15 mouse cellular contexts compared by ENCODE assay signal in genomic region chr6:23837631-23838030, GRCm38 (mm10). TPM values are rescaled to one million over a fixed set of nuclear protein-coding genes. Genes with fewer than 3 reads are reported as not detected.
DNase-seq lines count a peak whose midpoint lies in the region; ATAC-seq lines count a peak whose summit lies in the region.
"Had no signal": no experiment of that assay in that cellular context is flagged by ENCODE, and none has a peak within 500 bp of the region (broad histone marks: within the 10 kb centered on the region; RNA-seq: fewer than 3 reads in every experiment).

No protein-coding gene starts in this region.

- no peaks in the 10 kb centered on the region for H3K9me3 ChIP-seq in hindbrain, embryonic 14.5 days (ENCODE audit: control insufficient read depth, low read length)
- H3K9me3 ChIP-seq in hindbrain, embryonic 11.5 days (ENCODE audit: control insufficient read depth, low read length), result no peaks in the 10 kb centered on the region
- no peaks in the 10 kb centered on the region for H3K9me3 ChIP-seq in lung, embryonic 15.5 days
- H3K9me3 ChIP-seq in neural tube, embryonic 14.5 days (ENCODE audit: control insufficient read depth, low read length), result no peaks in the 10 kb centered on the region
- H3K9me3 ChIP-seq: heart, embryonic 10.5 days had no signal

- no peaks in the 10 kb centered on the region for H3K36me3 ChIP-seq in hindbrain, embryonic 14.5 days (replicated peaks; ENCODE audit: control insufficient read depth, insufficient read depth)
- no peaks in the 10 kb centered on the region for H3K36me3 ChIP-seq in hindbrain, embryonic 11.5 days (ENCODE audit: control insufficient read depth, insufficient read depth, low read length)
- H3K36me3 ChIP-seq in lung, embryonic 15.5 days, result no peaks in the 10 kb centered on the region
- H3K36me3 ChIP-seq in neural tube, embryonic 14.5 days (ENCODE audit: control insufficient read depth, insufficient read depth, low read length), result no peaks in the 10 kb centered on the region
- H3K36me3 ChIP-seq: heart, embryonic 10.5 days had no signal

- ATAC-seq in cerebellum, adult (ENCODE audit: insufficient number of reproducible peaks, low FRiP score, low TSS enrichment), result no peak
- no peak for ATAC-seq in hindbrain, embryonic 14.5 days (ENCODE audit: low FRiP score)
- ATAC-seq in hindbrain, embryonic 11.5 days (ENCODE audit: low FRiP score), result no peak
- ATAC-seq in lung, embryonic 15.5 days (ENCODE audit: borderline replicate concordance, extremely low read depth, low FRiP score, low TSS enrichment), result no peak
- ATAC-seq in neural tube, embryonic 14.5 days (ENCODE audit: low read depth), result no peak

- H3K27ac ChIP-seq in hindbrain, embryonic 14.5 days, result no peak overlapping the region
- no peak overlapping the region for H3K27ac ChIP-seq in hindbrain, embryonic 11.5 days (ENCODE audit: low read depth, low read length)
- no peak overlapping the region for H3K27ac ChIP-seq in lung, embryonic 15.5 days
- H3K27ac ChIP-seq in neural tube, embryonic 14.5 days (ENCODE audit: low read depth, low read length), result no peak overlapping the region
- H3K27ac ChIP-seq: heart, embryonic 10.5 days had no signal

- peak overlapping the region; percentile 94 for H3K4me2 ChIP-seq in hindbrain, embryonic 14.5 days (replicated peaks)
- H3K4me2 ChIP-seq in hindbrain, embryonic 11.5 days (replicated peaks; ENCODE audit: low read depth, low read length), result no peak overlapping the region
- peak overlapping the region; percentile 91 for H3K4me2 ChIP-seq in lung, embryonic 15.5 days
- H3K4me2 ChIP-seq in neural tube, embryonic 14.5 days (ENCODE audit: low read depth, low read length), result peak overlapping the region; percentile 96

- DNase-seq in cerebellum, adult 8-10 months, result peak; percentile 28
- DNase-seq in hindbrain, embryonic 14.5 days (ENCODE audit: low spot score), result no peak
- DNase-seq in hindbrain, embryonic 11.5 days (ENCODE audit: low spot score), result no peak
- no peak for DNase-seq in lung, postnatal 4 days
- DNase-seq in layer of hippocampus, postnatal 25 days (ENCODE audit: extremely low spot score in 1 of 2, low spot score in 1 of 2), result no peak
- DNase-seq: gastrocnemius, postnatal 25 days; heart, postnatal 4 days; kidney, postnatal 10 days; liver, postnatal 0 days; spleen, adult 18-20 months; thymus, postnatal 4 days had no signal

- 97% methylated on average over 7 of the region's 7 CpGs for WGBS in hindbrain, embryonic 14.5 days
- WGBS in hindbrain, embryonic 11.5 days, result 97% methylated on average over 7 of the region's 7 CpGs
- WGBS in lung, embryonic 15.5 days, result 90% methylated on average over 7 of the region's 7 CpGs
- 98% methylated on average over 7 of the region's 7 CpGs for WGBS in neural tube, embryonic 14.5 days

- H3K4me1 ChIP-seq in hindbrain, embryonic 14.5 days (replicated peaks; ENCODE audit: control insufficient read depth, insufficient read depth, low read length), result no peaks in the 10 kb centered on the region
- peaks cover 3% of the 10 kb centered on the region; the same call in 1 of the 2 replicates for H3K4me1 ChIP-seq in hindbrain, embryonic 11.5 days (replicated peaks; ENCODE audit: control insufficient read depth, insufficient read depth, low read length)
- H3K4me1 ChIP-seq in lung, embryonic 15.5 days, result peaks cover 11% of the 10 kb centered on the region; the same call in 1 of the 2 replicates
- H3K4me1 ChIP-seq in neural tube, embryonic 14.5 days (ENCODE audit: control insufficient read depth, insufficient read depth, low read length), result 0 out of 2 replicates have a peak, but pooled peaks cover 6% of the 10 kb centered on the region

- peaks cover 30% of the 10 kb centered on the region for H3K27me3 ChIP-seq in hindbrain, embryonic 14.5 days (ENCODE audit: control insufficient read depth, insufficient read depth, low read length)
- peaks cover 11% of the 10 kb centered on the region; the same call in 1 of the 2 replicates for H3K27me3 ChIP-seq in hindbrain, embryonic 11.5 days (ENCODE audit: control insufficient read depth, insufficient read depth, low read length)
- H3K27me3 ChIP-seq in lung, embryonic 15.5 days, result peaks cover 11% of the 10 kb centered on the region
- H3K27me3 ChIP-seq in neural tube, embryonic 14.5 days (ENCODE audit: control insufficient read depth, insufficient read depth, low read length), result peaks cover 14% of the 10 kb centered on the region

- H3K4me3 ChIP-seq in hindbrain, embryonic 14.5 days (replicated peaks; ENCODE audit: low read length), result 0 out of 2 replicates have a peak overlapping the region, but pooled peaks have one; percentile 67
- no peak overlapping the region for H3K4me3 ChIP-seq in hindbrain, embryonic 11.5 days (ENCODE audit: low read depth, low read length)
- H3K4me3 ChIP-seq in lung, embryonic 15.5 days, result peak overlapping the region; percentile 82; the same call in 1 of the 2 replicates
- no peak overlapping the region; the same call in 1 of the 2 replicates for H3K4me3 ChIP-seq in neural tube, embryonic 14.5 days (ENCODE audit: low read depth, low read length)

- H3K9ac ChIP-seq in hindbrain, embryonic 14.5 days, result no peak overlapping the region
- H3K9ac ChIP-seq in hindbrain, embryonic 11.5 days (ENCODE audit: low read depth, low read length), result no peak overlapping the region
- H3K9ac ChIP-seq in lung, embryonic 15.5 days, result no peak overlapping the region
- no peak overlapping the region for H3K9ac ChIP-seq in neural tube, embryonic 14.5 days (replicated peaks; ENCODE audit: low read depth, low read length)
- H3K9ac ChIP-seq: liver, postnatal 0 days had no signal

RNA-seq across cellular contexts. Expression of gene Cadps2, which starts 1.6 kb away (rescaled TPM):
- polyA plus RNA-seq in hindbrain, embryonic 14.5 days (2014; fragmentation: Nextera tagmentation; extraction: Ambion mirVana), result 12.6 and 15.8 TPM in 2 replicates
- polyA plus RNA-seq in hindbrain, embryonic 11.5 days (2014; fragmentation: Nextera tagmentation; extraction: Ambion mirVana), result 2.2 and 2.4 TPM in 2 replicates
- 7.2 and 7.9 TPM in 2 replicates for polyA plus RNA-seq in lung, embryonic 15.5 days (2015; fragmentation: Nextera tagmentation; extraction: Ambion mirVana)
- polyA plus RNA-seq in neural tube, embryonic 14.5 days (2014; fragmentation: Nextera tagmentation; extraction: Ambion mirVana), result 11.8 and 14.2 TPM in 2 replicates
- 10 to 100 TPM; 78.3 to 87.8 TPM for total RNA-seq in layer of hippocampus, postnatal 25 days (2021)

Comparison
In these comparisons a context has a peak if more than half of its experiments do, and no peak if none do; other contexts are left out.
1. H3K4me3 ChIP-seq: peak in hindbrain, embryonic 14.5 days (single experiment) and lung, embryonic 15.5 days (single experiment); none in hindbrain, embryonic 11.5 days (single experiment) and neural tube, embryonic 14.5 days (single experiment).